Mouse (Mus musculus): ENCODE results near the gene Ctnna3.

DNA sequence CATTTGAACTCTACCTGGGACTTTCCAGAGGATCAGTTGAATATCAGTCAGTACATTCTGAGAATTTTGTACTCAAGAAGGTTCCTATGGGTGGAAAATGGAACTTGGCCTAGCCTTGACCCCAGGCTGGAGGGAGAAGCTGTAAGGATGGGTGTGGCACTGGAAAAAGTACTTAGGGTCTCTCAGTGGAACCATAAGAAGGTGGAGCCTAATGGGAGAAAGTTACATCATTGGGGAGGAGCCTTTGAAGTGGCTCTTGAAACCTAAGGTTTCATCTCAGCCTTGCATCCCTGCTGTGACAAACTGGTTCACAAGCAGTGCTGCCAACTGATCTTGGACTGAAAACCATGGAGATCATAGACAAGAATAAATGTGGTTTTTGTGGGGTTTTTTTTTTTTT, 1318.8 kb downstream of the Ctnna3 start:
- TF ChIP-seq CTCF (IDR thresholded peaks at IDR 0.05 in 2 of 3, conservative IDR thresholded peaks at IDR 0.05 in 1 of 3; ENCODE audit: control insufficient read depth in 1 of 3, insufficient read depth in 1 of 3, low read depth in 2 of 3, low read length in 3 of 3, poor library complexity in 1 of 3, severe bottlenecking in 1 of 3) (no peak), RAD21 (IDR thresholded peaks at IDR 0.05; ENCODE audit: low read depth, low read length) (no peak), USF2 (IDR thresholded peaks at IDR 0.05; ENCODE audit: borderline replicate concordance in 1 of 2, insufficient read depth in 1 of 2, low read depth in 1 of 2, low read length in 2 of 2) (no peak), POLR2A (IDR thresholded peaks at IDR 0.05; ENCODE audit: control insufficient read depth in 1 of 2, insufficient read depth in 1 of 2, low read depth in 1 of 2, low read length in 2 of 2, poor library complexity in 1 of 2) (no peak), ZKSCAN1 (IDR thresholded peaks at IDR 0.05; ENCODE audit: low read depth, low read length) (no peak), EP300 (IDR thresholded peaks at IDR 0.05; ENCODE audit: low read depth in 1 of 2, low read length in 2 of 2) (no peak)
